Mouse (Mus musculus): ENCODE results near the gene Naa80.

DNA sequence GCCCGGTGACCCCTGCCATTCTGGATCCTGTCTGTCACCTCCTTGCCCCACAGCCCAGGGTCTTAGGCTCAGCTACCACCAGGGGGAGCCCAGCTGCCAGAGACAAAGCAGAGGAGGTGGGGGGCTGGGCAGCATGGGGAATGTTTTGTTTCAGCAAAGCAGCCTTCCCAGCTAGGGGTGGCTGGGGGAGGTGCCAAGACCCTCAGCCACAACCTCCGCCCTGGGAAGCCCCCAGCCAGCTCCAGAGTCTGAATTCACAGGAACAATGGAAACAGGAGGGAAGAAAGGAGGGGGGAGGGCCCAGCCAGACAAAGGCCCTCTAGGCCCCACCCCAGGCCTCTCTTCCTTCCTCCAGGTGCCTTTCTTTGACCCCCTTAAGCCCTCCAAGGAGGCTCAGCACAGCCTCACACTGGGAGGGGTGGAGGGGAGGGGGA is 48.2 kb downstream of the Naa80 start:
- TF ChIP-seq CTCF (IDR thresholded peaks at IDR 0.05; ENCODE audit: borderline replicate concordance, extremely low read depth, insufficient read depth, insufficient read length) = peak; percentile 89
- TF ChIP-seq POLR2A (IDR thresholded peaks at IDR 0.05; ENCODE audit: borderline replicate concordance, extremely low read depth, insufficient read depth, insufficient read length, poor library complexity, severe bottlenecking) = no peak

Measured in brain, embryonic 14.5 days (tissue).